Mouse (Mus musculus): ENCODE data around the gene Msl3.
"Not testable (repeated sequence)": the region's sequence is repeated elsewhere in the genome, so short reads cannot be mapped to it uniquely, and the experiment has no call there.

Msl3 gene

GRCm38 (mm10) chrX:168673525-168674406 is at the start of gene Msl3:
Gene Msl3 (minus strand): TSS chrX:168673898.
- DNase-seq (ENCODE audit: extremely low spot score, low spot score), result peak; percentile 77

DNA sequence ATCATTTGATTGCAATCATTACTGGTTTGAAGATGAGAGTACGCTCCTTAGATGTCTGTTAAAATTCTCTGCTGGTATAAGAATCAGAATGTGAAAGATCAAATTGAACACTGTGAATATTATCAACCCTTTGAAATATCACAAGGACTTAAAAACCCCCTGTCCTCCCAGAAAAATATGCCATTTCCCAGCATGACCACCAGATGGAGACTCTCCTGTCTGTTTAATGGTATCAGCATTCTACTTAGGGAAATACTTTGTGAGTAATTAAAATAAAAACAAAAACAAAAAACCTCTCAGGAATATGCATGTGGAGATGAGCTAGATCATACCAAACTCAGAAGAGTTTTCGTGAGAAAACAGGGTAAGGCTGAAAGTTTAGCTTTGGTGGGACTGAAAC is 44.3 kb upstream of the Msl3 start:
- DNase-seq (ENCODE audit: extremely low spot score, low spot score), result no peak

DNA sequence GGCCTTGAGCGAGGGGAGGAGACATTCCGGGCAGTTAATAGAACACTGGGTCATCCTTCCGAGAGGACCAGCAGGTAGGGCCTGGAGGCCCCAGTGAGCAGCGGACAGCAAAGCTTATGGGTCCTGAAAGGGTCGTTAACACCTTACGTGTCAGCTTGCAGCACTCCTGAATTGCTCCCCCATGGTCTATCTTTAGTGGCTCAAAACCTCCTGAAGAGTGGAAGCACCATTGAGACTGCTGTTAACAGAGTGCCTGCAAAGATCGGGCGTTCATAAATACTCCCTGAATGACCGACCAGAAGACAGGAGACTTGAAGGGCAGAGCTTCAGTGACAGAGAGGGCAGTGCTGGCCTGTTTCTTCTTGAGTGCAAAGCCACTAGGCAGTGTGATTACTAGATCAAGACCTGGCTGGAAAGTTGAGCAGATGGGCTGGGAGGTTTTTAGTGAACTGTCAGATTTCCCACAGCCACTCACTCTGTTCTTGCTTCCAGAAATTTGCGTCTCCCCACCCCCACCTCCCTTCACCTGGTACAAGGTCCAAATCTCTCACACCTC is 787 bp upstream of the Msl3 start:
- no peak for DNase-seq (ENCODE audit: extremely low spot score, low spot score)

DNA sequence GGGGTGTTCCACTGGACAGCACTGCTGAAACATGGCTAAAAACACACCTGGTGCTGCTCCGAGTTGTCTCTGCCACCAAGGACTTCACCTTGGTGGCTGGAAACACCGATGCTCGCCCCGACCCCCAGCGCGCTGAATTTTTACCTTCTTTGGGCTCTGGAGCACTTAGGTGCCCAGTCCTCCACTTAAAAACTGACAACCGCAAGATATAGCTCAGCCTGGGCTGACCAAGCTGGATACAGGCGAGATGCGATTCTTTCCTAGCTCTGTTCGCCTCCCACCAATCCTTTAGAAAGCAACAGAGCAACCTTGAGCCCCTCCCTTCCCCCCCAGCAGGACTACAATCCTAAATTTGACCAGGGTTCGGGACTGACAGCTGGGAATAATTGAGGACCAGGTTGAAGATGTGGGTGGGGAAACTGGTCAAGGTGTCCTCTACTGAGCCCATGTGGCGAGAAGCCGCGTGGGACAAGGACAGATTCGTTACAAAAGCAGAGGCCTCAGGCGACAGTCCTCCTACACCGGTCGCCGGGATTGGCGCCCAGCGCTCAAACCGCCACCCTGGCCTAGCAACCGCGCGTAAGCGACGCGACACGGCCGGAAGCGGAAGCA is 679 bp downstream of the Msl3 start:
- no peak for DNase-seq (ENCODE audit: extremely low spot score, low spot score)

DNA sequence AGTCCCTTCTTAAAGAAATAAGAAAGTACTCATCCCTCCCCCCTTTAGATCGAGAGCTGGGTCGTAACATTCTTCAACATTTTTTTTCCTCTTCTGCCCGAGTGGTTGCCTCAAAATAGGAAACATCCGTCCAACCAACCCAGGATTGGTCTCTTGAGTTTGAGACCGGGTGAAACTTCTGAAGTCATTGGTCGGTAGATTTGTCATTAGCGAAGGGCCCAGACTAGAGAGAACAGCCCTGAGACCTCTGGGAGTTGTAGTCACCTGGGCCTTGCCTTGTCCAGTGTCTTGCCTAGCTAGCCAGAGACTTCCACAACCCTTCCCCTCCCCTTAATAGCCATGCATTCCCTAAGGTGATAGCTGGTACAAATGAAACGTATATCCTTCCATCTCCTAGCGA is 1.3 kb downstream of the Msl3 start:
- peak; percentile 42 for DNase-seq (ENCODE audit: extremely low spot score, low spot score)

DNA sequence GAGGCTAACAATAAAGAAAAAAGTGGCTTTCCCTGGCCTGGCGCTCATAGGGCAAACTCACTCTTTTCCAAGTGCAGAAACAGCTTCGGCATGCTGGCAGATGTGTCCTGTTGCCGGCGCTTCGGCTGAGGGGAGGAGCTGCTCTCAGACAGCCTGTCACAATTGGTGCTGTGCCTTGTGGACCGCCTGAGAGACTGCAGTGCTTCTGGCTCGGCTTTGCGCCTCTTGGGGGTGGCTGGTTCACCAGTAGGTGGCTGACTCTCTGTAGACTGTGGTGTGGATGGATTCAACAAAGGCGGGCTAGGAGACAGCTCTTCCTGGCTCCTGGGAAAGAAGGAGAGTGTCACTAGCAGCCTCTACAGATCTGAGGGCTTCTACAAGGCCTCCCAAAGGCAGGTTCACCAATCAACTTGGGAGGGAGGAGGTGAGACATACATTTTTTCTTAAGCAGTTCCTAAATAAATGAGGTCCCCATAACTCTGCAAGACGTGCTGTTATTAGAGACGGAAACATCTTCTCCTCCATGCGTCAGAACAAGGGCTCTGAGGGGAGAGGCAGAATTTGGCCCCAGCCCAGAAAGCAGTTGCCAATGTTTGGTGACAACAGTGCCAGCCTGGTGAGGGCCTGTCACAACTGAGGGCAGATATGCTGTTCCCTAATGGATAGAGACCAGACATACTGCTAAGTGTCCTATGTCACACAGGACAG is 9.6 kb downstream of the Msl3 start:
- no peak for DNase-seq (ENCODE audit: extremely low spot score, low spot score)

DNA sequence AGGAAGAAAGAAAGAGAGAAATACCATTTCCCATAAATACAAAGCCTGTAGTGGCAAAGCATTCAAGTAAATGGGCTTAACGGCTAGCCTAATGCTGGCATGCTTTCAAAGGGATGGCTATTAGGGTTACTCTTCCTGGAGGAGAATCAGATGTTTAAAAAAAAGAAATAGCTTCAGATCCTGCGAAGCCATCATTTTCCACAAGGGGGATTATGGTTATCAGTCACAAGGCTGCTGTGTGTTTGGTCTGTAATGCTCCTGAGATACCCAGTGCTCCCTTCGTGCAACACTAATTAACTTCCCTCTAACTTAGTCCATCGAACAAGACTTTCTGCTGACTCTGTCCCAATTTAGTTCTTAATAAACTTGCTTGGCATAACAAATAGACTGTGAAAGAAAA is 13.5 kb downstream of the Msl3 start:
- DNase-seq (ENCODE audit: extremely low spot score, low spot score), result no peak

DNA sequence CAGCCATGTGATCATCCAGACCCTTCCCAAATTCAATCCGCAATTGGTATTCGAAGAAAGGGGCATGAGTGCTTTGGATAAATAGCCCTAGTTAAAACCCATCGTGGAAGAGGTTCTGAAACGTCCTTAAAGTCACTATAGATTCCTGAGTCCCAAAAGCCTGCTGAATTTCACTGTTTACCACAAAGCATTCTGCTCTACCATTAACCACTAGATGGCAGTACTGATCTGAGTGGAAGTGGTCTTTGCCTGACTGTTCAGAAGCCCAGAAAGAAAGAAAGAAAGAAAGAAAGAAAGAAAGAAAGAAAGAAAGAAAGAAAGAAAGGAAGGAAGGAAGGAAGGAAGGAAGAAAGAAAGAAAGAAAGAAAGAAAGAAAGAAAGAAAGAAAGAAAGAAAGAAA is 13.9 kb downstream of the Msl3 start:
- DNase-seq (ENCODE audit: extremely low spot score, low spot score), result not testable (repeated sequence)

DNA sequence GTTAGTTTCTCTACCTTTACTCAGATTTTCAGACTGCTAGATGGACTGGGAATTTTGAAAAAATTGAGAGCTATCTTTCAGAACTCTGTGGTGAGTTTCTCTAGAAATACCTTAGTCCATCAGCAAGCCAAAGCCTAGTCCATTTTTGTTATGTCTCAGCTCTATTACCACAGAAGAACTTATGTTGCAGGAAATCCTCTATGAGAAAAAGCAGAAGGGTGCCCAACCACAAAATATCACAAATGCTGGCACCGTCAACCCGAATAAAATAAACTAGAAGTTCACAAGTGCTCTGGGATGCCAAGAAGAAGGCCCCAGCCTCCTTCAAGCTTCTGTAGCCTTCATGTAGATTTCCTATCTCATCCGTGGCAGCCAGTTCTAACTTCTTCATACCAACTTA is 14.4 kb downstream of the Msl3 start:
- DNase-seq (ENCODE audit: extremely low spot score, low spot score), result no peak

- DNase-seq (ENCODE audit: extremely low spot score, low spot score), result no peak
Measured at GRCm38 (mm10) chrX:168657795-168658194, 15.9 kb downstream of the Msl3 start.

GRCm38 (mm10) chrX:168649336-168649735 is 24.4 kb downstream of the Msl3 start:
- no peak for DNase-seq (ENCODE audit: extremely low spot score, low spot score)

DNA sequence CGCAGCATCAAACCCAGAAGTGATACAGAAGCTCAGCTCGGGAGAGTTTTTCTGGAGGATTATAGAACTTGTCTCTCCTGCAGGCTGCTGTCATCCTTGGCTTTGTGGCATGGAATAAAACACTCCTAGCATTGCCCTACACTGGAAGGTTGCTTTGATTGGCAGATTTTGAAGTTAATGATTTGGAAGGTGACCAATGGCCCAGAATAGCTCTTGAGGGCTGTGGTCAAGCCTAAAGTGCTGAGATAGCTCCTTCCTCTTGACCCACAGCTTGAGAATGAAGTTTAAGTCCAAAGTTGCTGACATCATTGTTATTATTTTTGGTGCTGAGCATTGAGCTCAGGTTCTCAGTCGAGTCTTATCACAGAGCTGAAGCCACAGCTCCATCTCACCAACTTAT is 26.0 kb downstream of the Msl3 start:
- DNase-seq (ENCODE audit: extremely low spot score, low spot score), result no peak

DNA sequence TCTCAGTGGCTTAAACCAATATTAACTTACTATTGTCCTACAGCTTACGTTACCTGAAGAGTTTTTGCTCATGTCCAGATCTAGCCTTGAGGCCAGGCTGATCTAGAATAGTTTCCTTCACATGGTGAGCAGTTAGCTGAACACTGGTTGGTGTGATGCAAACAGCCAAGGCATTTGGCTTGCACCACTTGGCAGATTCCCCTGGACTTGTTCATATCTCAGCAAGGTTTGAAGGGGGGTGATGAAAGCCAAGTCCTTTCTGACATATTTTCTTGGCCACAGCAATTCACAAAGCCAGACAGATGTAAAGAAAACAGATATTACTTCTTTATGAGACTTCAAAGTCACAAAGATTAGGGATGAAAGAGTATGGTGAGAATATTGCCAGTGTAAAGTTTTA is 30.2 kb downstream of the Msl3 start:
- DNase-seq (ENCODE audit: extremely low spot score, low spot score), result no peak

GRCm38 (mm10) chrX:168639556-168640356 is 33.9 kb downstream of the Msl3 start:
- DNase-seq (ENCODE audit: extremely low spot score, low spot score), result peak; percentile 35
